Mouse (Mus musculus): Measurements from ENCODE around the gene Frmd8. TPM values are rescaled to one million over a fixed set of nuclear protein-coding genes. Genes with fewer than 3 reads are reported as not detected.
A peak's percentile ranks its signal among the peaks of the same experiment; 100 is the strongest.

Gene Frmd8
- polyA plus RNA-seq, 1 experiment from 2014 or later, result 40.6 TPM

DNA sequence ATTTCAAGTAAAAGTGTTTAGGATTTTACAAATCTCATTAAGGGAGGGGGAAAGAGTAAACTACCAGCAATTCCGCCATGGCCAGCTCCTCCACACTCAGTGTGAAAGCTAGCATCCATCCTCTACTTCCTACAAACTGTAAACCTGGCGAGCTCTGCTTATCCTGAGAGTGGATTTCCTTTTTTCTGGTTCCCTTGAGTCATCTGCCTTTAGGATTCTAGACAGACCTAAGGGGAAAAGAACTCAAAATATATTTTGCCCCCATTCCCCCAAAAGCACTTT is 74.8 kb downstream of the Frmd8 start:
- Histone ChIP-seq H3K27ac (peak overlapping the region; percentile 100), H3K36me3 (peaks cover 54% of the 10 kb centered on the region), H3K9me3 (no peaks in the 10 kb centered on the region), H3K4me1 (peaks cover 42% of the 10 kb centered on the region), H3K4me3 (peak overlapping the region; percentile 86), H3K27me3 (ENCODE audit: insufficient read depth, poor library complexity, severe bottlenecking) (no peaks in the 10 kb centered on the region)
- 1% methylated on average over 2 of the region's 2 CpGs for WGBS
- no peak for DNase-seq (ENCODE audit: low spot score)

Other genes with a start within 250 kb of the Frmd8 start
- gene Rela, start 237.8 kb downstream of the Frmd8 start, polyA plus RNA-seq (2016; fragmentation: Nextera tagmentation; extraction: Ambion mirVana), result 36.8 and 38.1 TPM in 2 replicates
- gene Sipa1, start 211.6 kb downstream of the Frmd8 start, polyA plus RNA-seq (2016; fragmentation: Nextera tagmentation; extraction: Ambion mirVana), result 24.7 and 28.9 TPM in 2 replicates
- gene Map3k11, start 186.5 kb downstream of the Frmd8 start, polyA plus RNA-seq (2016; fragmentation: Nextera tagmentation; extraction: Ambion mirVana), result 33.6 and 36.0 TPM in 2 replicates
- 20.1 and 26.3 TPM in 2 replicates for gene Pcnx3, start 186.4 kb downstream of the Frmd8 start, polyA plus RNA-seq (2016; fragmentation: Nextera tagmentation; extraction: Ambion mirVana)
- gene Kcnk7, start 170.9 kb downstream of the Frmd8 start, polyA plus RNA-seq (2016; fragmentation: Nextera tagmentation; extraction: Ambion mirVana), result 0.15 TPM in 1 of 2 replicates, not detected in the other
- 69.0 and 130 TPM in 2 replicates for gene Ehbp1l1, start 149.0 kb downstream of the Frmd8 start, polyA plus RNA-seq (2016; fragmentation: Nextera tagmentation; extraction: Ambion mirVana)
- gene Fam89b, start 145.6 kb downstream of the Frmd8 start, polyA plus RNA-seq (2016; fragmentation: Nextera tagmentation; extraction: Ambion mirVana), result 75.9 and 88.9 TPM in 2 replicates
- gene Ltbp3, start 134.4 kb downstream of the Frmd8 start, polyA plus RNA-seq (2016; fragmentation: Nextera tagmentation; extraction: Ambion mirVana), result 4.2 and 4.3 TPM in 2 replicates
- 74.4 and 75.2 TPM in 2 replicates for gene Scyl1, start 103.9 kb downstream of the Frmd8 start, polyA plus RNA-seq (2016; fragmentation: Nextera tagmentation; extraction: Ambion mirVana)
- 2.1 and 2.5 TPM in 2 replicates for gene Slc25a45, start 2.5 kb upstream of the Frmd8 start, polyA plus RNA-seq (2016; fragmentation: Nextera tagmentation; extraction: Ambion mirVana)
- 2.4 and 2.9 TPM in 2 replicates for gene Tigd3, start 18.9 kb upstream of the Frmd8 start, polyA plus RNA-seq (2016; fragmentation: Nextera tagmentation; extraction: Ambion mirVana)
- gene Dpf2, start 37.7 kb upstream of the Frmd8 start, polyA plus RNA-seq (2016; fragmentation: Nextera tagmentation; extraction: Ambion mirVana), result 134 and 150 TPM in 2 replicates
- gene Cdc42ep2, start 49.5 kb upstream of the Frmd8 start, polyA plus RNA-seq (2016; fragmentation: Nextera tagmentation; extraction: Ambion mirVana), result 5.9 and 7.4 TPM in 2 replicates
- gene Pola2, start 88.9 kb upstream of the Frmd8 start, polyA plus RNA-seq (2016; fragmentation: Nextera tagmentation; extraction: Ambion mirVana), result 70.0 and 80.7 TPM in 2 replicates
- gene Slc22a20, start 110.9 kb upstream of the Frmd8 start, polyA plus RNA-seq (2016; fragmentation: Nextera tagmentation; extraction: Ambion mirVana), result not detected in 2 replicates
- 7.3 and 7.4 TPM in 2 replicates for gene Capn1, start 140.6 kb upstream of the Frmd8 start, polyA plus RNA-seq (2016; fragmentation: Nextera tagmentation; extraction: Ambion mirVana)
- 25.4 and 31.0 TPM in 2 replicates for gene Syvn1, start 171.3 kb upstream of the Frmd8 start, polyA plus RNA-seq (2016; fragmentation: Nextera tagmentation; extraction: Ambion mirVana)
- gene Mrpl49, start 182.5 kb upstream of the Frmd8 start, polyA plus RNA-seq (2016; fragmentation: Nextera tagmentation; extraction: Ambion mirVana), result 71.4 and 85.0 TPM in 2 replicates
- 570 and 662 TPM in 2 replicates for gene Fau, start 182.6 kb upstream of the Frmd8 start, polyA plus RNA-seq (2016; fragmentation: Nextera tagmentation; extraction: Ambion mirVana)
- 26.9 and 33.4 TPM in 2 replicates for gene Znhit2, start 185.9 kb upstream of the Frmd8 start, polyA plus RNA-seq (2016; fragmentation: Nextera tagmentation; extraction: Ambion mirVana)
- 13.7 and 18.8 TPM in 2 replicates for gene Tm7sf2, start 193.1 kb upstream of the Frmd8 start, polyA plus RNA-seq (2016; fragmentation: Nextera tagmentation; extraction: Ambion mirVana)
- gene Vps51, start 202.0 kb upstream of the Frmd8 start, polyA plus RNA-seq (2016; fragmentation: Nextera tagmentation; extraction: Ambion mirVana), result 57.3 and 60.5 TPM in 2 replicates
- gene Tmem262, start 204.8 kb upstream of the Frmd8 start, polyA plus RNA-seq (2016; fragmentation: Nextera tagmentation; extraction: Ambion mirVana), result not detected in 2 replicates
- gene Gm28374, start 207.0 kb upstream of the Frmd8 start, polyA plus RNA-seq (2016; fragmentation: Nextera tagmentation; extraction: Ambion mirVana), result 1.1 and 1.5 TPM in 2 replicates
- gene Zfpl1, start 209.7 kb upstream of the Frmd8 start, polyA plus RNA-seq (2016; fragmentation: Nextera tagmentation; extraction: Ambion mirVana), result 63.4 and 71.3 TPM in 2 replicates
- 38.9 and 43.5 TPM in 2 replicates for gene Cdca5, start 209.7 kb upstream of the Frmd8 start, polyA plus RNA-seq (2016; fragmentation: Nextera tagmentation; extraction: Ambion mirVana)
- 0.26 and 0.39 TPM in 2 replicates for gene AC131692.1, start 219.1 kb upstream of the Frmd8 start, polyA plus RNA-seq (2016; fragmentation: Nextera tagmentation; extraction: Ambion mirVana)
- gene Naaladl1, start 230.5 kb upstream of the Frmd8 start, polyA plus RNA-seq (2016; fragmentation: Nextera tagmentation; extraction: Ambion mirVana), result 0.52 and 0.59 TPM in 2 replicates
- 42.3 and 57.9 TPM in 2 replicates for gene Sac3d1, start 243.4 kb upstream of the Frmd8 start, polyA plus RNA-seq (2016; fragmentation: Nextera tagmentation; extraction: Ambion mirVana)

Data from heart, embryonic 10.5 days (tissue).